Mouse (Mus musculus): ENCODE measurements around the gene Vegfa. TPM values are rescaled to one million over a fixed set of nuclear protein-coding genes. Genes with fewer than 3 reads are reported as not detected.

Gene Vegfa
- polyA plus RNA-seq, 1 experiment from 2014 or later, result 7.4 TPM

GRCm38 (mm10) chr17:46044953-46045352, 12.8 kb upstream of the Vegfa start:
- 85% methylated on average over 5 of the region's 5 CpGs for WGBS (ENCODE audit: insufficient replicate concordance)
- Histone ChIP-seq H3K9me3 (replicated peaks; ENCODE audit: control insufficient read depth, low read length) (peaks cover 6% of the 10 kb centered on the region), H3K36me3 (ENCODE audit: control insufficient read depth, insufficient read depth, low read length) (no peaks in the 10 kb centered on the region), H3K27me3 (ENCODE audit: control insufficient read depth, insufficient read depth, low read length) (no peaks in the 10 kb centered on the region), H3K9ac (ENCODE audit: low read depth, low read length) (no peak overlapping the region), H3K27ac (ENCODE audit: low read depth, low read length) (no peak overlapping the region), H3K4me1 (ENCODE audit: control insufficient read depth, insufficient read depth, low read length) (peaks cover 10% of the 10 kb centered on the region; the same call in 1 of the 2 replicates), H3K4me3 (ENCODE audit: low read depth, low read length) (no peak overlapping the region), H3K4me2 (no peak overlapping the region)
- no peak for ATAC-seq (replicated peaks; ENCODE audit: insufficient number of reproducible peaks, low FRiP score, low TSS enrichment)

DNA sequence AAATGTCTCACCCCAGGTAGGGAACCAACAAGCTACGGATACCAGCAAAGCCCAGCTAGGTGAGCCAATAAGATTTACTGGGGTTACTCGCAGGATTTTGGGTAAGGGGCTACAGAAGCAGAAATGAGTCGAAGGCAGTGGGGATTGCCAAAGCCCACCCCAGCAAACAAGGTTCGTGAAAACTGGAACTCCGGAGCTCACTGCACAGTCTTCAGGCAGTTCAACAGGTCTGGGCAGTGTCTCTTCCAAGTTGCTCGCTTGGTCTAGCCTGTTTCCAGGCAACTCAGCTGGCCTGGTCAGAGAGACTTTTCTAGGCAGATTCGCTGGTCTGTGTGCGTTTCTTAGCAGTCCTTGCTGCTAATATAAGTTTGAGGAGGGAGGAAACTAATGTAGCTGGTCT, 10.0 kb upstream of the Vegfa start:
- no peaks in the 10 kb centered on the region for H3K27me3 ChIP-seq (ENCODE audit: control insufficient read depth, insufficient read depth, low read length)
- 83% methylated on average over 8 of the region's 8 CpGs for WGBS (ENCODE audit: insufficient replicate concordance)
- no peak overlapping the region for H3K4me2 ChIP-seq
- H3K4me3 ChIP-seq (ENCODE audit: low read depth, low read length), result no peak overlapping the region
- H3K9me3 ChIP-seq (replicated peaks; ENCODE audit: control insufficient read depth, low read length), result no peaks in the 10 kb centered on the region
- no peak overlapping the region for H3K9ac ChIP-seq (ENCODE audit: low read depth, low read length)
- H3K36me3 ChIP-seq (ENCODE audit: control insufficient read depth, insufficient read depth, low read length), result no peaks in the 10 kb centered on the region
- H3K27ac ChIP-seq (ENCODE audit: low read depth, low read length), result no peak overlapping the region
- peaks cover 10% of the 10 kb centered on the region; the same call in 1 of the 2 replicates for H3K4me1 ChIP-seq (ENCODE audit: control insufficient read depth, insufficient read depth, low read length)
- no peak for ATAC-seq (replicated peaks; ENCODE audit: insufficient number of reproducible peaks, low FRiP score, low TSS enrichment)

DNA sequence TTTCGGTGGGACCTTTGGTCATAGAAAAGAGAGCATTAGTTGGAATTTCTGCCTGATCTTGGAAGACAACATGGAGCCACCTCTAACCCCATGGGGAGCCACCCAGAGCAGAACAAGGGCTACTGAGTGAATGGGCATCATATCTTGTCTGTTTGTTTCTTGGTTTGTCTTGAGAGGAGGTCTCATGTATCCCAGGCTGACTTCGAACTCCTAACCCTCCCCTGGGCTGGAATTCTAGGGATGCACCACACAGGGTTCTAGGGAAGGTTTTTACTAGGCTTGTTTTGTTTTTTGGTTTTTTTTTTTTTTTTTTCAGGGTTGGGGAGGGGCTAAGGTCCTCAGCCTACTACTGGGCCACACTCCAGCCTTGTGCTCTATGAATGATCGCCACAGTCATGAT, 9.5 kb upstream of the Vegfa start:
- Histone ChIP-seq H3K4me3 (ENCODE audit: low read depth, low read length) (no peak overlapping the region), H3K36me3 (ENCODE audit: control insufficient read depth, insufficient read depth, low read length) (no peaks in the 10 kb centered on the region), H3K4me2 (no peak overlapping the region), H3K9me3 (replicated peaks; ENCODE audit: control insufficient read depth, low read length) (no peaks in the 10 kb centered on the region), H3K9ac (ENCODE audit: low read depth, low read length) (no peak overlapping the region), H3K4me1 (ENCODE audit: control insufficient read depth, insufficient read depth, low read length) (peaks cover 10% of the 10 kb centered on the region), H3K27ac (ENCODE audit: low read depth, low read length) (no peak overlapping the region), H3K27me3 (ENCODE audit: control insufficient read depth, insufficient read depth, low read length) (no peaks in the 10 kb centered on the region)
- ATAC-seq (replicated peaks; ENCODE audit: insufficient number of reproducible peaks, low FRiP score, low TSS enrichment), result no peak
- 76% methylated on average over 3 of the region's 3 CpGs for WGBS (ENCODE audit: insufficient replicate concordance)

- no peak overlapping the region for H3K9ac ChIP-seq (ENCODE audit: low read depth, low read length)
- H3K27ac ChIP-seq (ENCODE audit: low read depth, low read length), result no peak overlapping the region
- H3K9me3 ChIP-seq (replicated peaks; ENCODE audit: control insufficient read depth, low read length), result no peaks in the 10 kb centered on the region
- H3K36me3 ChIP-seq (ENCODE audit: control insufficient read depth, insufficient read depth, low read length), result no peaks in the 10 kb centered on the region
- H3K4me2 ChIP-seq, result no peak overlapping the region
- WGBS (ENCODE audit: insufficient replicate concordance), result 60% methylated on average over 5 of the region's 5 CpGs
- H3K4me3 ChIP-seq (ENCODE audit: low read depth, low read length), result no peak overlapping the region
- H3K4me1 ChIP-seq (ENCODE audit: control insufficient read depth, insufficient read depth, low read length), result peaks cover 10% of the 10 kb centered on the region
- no peak for ATAC-seq (replicated peaks; ENCODE audit: insufficient number of reproducible peaks, low FRiP score, low TSS enrichment)
- H3K27me3 ChIP-seq (ENCODE audit: control insufficient read depth, insufficient read depth, low read length), result no peaks in the 10 kb centered on the region
These were observed 9.1 kb upstream of the Vegfa start for GRCm38 (mm10) chr17:46041223-46041622.

DNA sequence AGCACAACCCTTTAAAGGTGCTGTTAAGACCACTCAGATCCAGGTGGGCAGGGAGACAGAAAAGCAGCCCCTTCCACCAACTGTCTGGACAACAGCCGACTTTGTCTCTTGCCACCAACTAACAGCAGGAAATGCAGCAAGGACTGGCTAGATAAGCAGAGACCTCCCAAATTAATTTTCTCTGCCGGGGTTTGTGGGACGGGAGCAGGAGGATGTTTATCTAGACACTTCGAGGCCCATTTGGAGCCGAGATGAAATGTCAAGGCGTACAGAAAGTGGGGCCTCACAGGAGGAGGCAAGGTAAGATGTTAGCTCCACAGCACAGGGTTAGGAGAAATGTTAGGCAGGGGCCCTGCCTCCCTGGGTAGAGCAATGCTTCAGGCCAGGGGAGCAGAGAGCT, 8.4 kb upstream of the Vegfa start:
- peaks cover 10% of the 10 kb centered on the region for H3K4me1 ChIP-seq (ENCODE audit: control insufficient read depth, insufficient read depth, low read length)
- H3K9ac ChIP-seq (ENCODE audit: low read depth, low read length), result peak overlapping the region; percentile 22; the same call in 1 of the 2 replicates
- no peaks in the 10 kb centered on the region for H3K9me3 ChIP-seq (replicated peaks; ENCODE audit: control insufficient read depth, low read length)
- no peak for ATAC-seq (replicated peaks; ENCODE audit: insufficient number of reproducible peaks, low FRiP score, low TSS enrichment)
- no peak overlapping the region for H3K4me2 ChIP-seq
- 9% methylated on average over 6 of the region's 6 CpGs for WGBS (ENCODE audit: insufficient replicate concordance)
- H3K4me3 ChIP-seq (ENCODE audit: low read depth, low read length), result no peak overlapping the region
- H3K27ac ChIP-seq (ENCODE audit: low read depth, low read length), result no peak overlapping the region
- H3K27me3 ChIP-seq (ENCODE audit: control insufficient read depth, insufficient read depth, low read length), result no peaks in the 10 kb centered on the region
- H3K36me3 ChIP-seq (ENCODE audit: control insufficient read depth, insufficient read depth, low read length), result no peaks in the 10 kb centered on the region

- ATAC-seq (replicated peaks; ENCODE audit: insufficient number of reproducible peaks, low FRiP score, low TSS enrichment), result no peak
- Histone ChIP-seq H3K4me1 (ENCODE audit: control insufficient read depth, insufficient read depth, low read length) (peaks cover 16% of the 10 kb centered on the region), H3K27me3 (ENCODE audit: control insufficient read depth, insufficient read depth, low read length) (no peaks in the 10 kb centered on the region), H3K4me3 (ENCODE audit: low read depth, low read length) (no peak overlapping the region), H3K36me3 (ENCODE audit: control insufficient read depth, insufficient read depth, low read length) (no peaks in the 10 kb centered on the region), H3K27ac (ENCODE audit: low read depth, low read length) (no peak overlapping the region), H3K9ac (ENCODE audit: low read depth, low read length) (no peak overlapping the region), H3K9me3 (replicated peaks; ENCODE audit: control insufficient read depth, low read length) (no peaks in the 10 kb centered on the region), H3K4me2 (no peak overlapping the region)
- 33% methylated on average over 3 of the region's 3 CpGs for WGBS (ENCODE audit: insufficient replicate concordance)
These were observed 6.7 kb upstream of the Vegfa start for GRCm38 (mm10) chr17:46038906-46039305.

DNA sequence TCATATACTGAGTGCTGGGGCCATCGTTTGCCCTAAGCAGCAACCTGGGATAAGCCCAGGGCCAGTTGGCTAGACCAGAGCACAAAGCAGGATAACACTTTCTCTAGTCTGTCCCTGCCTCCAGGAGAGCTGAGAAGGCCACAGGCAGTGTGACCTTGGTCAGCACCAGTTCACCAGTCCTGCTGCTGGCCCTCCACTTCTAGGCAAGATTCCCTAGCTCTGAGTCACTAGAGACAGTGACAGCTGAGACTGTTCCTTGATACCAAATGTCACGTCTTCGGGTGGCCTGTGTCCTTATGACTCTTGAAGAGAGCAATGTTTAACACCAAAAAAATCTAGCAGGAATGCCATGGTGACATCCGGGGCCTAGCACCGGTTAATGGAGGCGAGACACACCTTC, 4.2 kb upstream of the Vegfa start:
- H3K9ac ChIP-seq (ENCODE audit: low read depth, low read length), result no peak overlapping the region
- H3K27ac ChIP-seq (ENCODE audit: low read depth, low read length), result no peak overlapping the region
- no peaks in the 10 kb centered on the region for H3K27me3 ChIP-seq (ENCODE audit: control insufficient read depth, insufficient read depth, low read length)
- H3K9me3 ChIP-seq (replicated peaks; ENCODE audit: control insufficient read depth, low read length), result no peaks in the 10 kb centered on the region
- H3K4me3 ChIP-seq (ENCODE audit: low read depth, low read length), result no peak overlapping the region
- ATAC-seq (replicated peaks; ENCODE audit: insufficient number of reproducible peaks, low FRiP score, low TSS enrichment), result no peak
- peaks cover 26% of the 10 kb centered on the region for H3K4me1 ChIP-seq (ENCODE audit: control insufficient read depth, insufficient read depth, low read length)
- WGBS (ENCODE audit: insufficient replicate concordance), result 54% methylated on average over 6 of the region's 6 CpGs
- no peaks in the 10 kb centered on the region for H3K36me3 ChIP-seq (ENCODE audit: control insufficient read depth, insufficient read depth, low read length)
- H3K4me2 ChIP-seq, result no peak overlapping the region

GRCm38 (mm10) chr17:46034110-46034509, 1.9 kb upstream of the Vegfa start:
- Histone ChIP-seq H3K27ac (ENCODE audit: low read depth, low read length) (no peak overlapping the region), H3K4me1 (ENCODE audit: control insufficient read depth, insufficient read depth, low read length) (peaks cover 21% of the 10 kb centered on the region), H3K36me3 (ENCODE audit: control insufficient read depth, insufficient read depth, low read length) (no peaks in the 10 kb centered on the region), H3K9me3 (replicated peaks; ENCODE audit: control insufficient read depth, low read length) (no peaks in the 10 kb centered on the region), H3K9ac (ENCODE audit: low read depth, low read length) (no peak overlapping the region), H3K4me3 (ENCODE audit: low read depth, low read length) (no peak overlapping the region), H3K27me3 (ENCODE audit: control insufficient read depth, insufficient read depth, low read length) (no peaks in the 10 kb centered on the region), H3K4me2 (no peak overlapping the region; the same call in 1 of the 2 replicates)
- 31% methylated on average over 6 of the region's 6 CpGs for WGBS (ENCODE audit: insufficient replicate concordance)
- ATAC-seq (replicated peaks; ENCODE audit: insufficient number of reproducible peaks, low FRiP score, low TSS enrichment), result no peak

DNA sequence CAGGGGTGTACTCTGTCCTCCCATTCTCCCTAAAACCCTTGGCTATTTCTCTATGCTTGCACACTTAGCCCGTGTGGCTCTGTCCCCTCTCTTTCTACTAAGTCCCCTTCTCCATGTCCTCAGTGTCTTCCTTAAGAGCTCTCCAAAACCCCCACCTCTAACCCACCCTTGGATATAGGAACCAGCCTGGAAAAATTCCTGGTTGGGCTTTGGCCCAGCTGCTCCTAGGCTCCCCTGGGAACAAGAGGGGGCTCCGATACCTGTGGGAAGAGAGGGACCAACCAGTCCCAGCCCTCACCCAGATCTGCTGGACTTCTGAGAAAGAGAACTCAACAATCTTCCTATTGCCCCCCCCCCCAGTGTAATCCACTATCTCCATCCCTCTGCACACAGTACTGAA, 1.4 kb upstream of the Vegfa start:
- no peak overlapping the region for H3K27ac ChIP-seq (ENCODE audit: low read depth, low read length)
- H3K4me1 ChIP-seq (ENCODE audit: control insufficient read depth, insufficient read depth, low read length), result peaks cover 26% of the 10 kb centered on the region
- H3K27me3 ChIP-seq (ENCODE audit: control insufficient read depth, insufficient read depth, low read length), result no peaks in the 10 kb centered on the region
- peak overlapping the region; percentile 68 for H3K4me2 ChIP-seq
- no peaks in the 10 kb centered on the region for H3K9me3 ChIP-seq (replicated peaks; ENCODE audit: control insufficient read depth, low read length)
- no peak for ATAC-seq (replicated peaks; ENCODE audit: insufficient number of reproducible peaks, low FRiP score, low TSS enrichment)
- no peak overlapping the region for H3K9ac ChIP-seq (ENCODE audit: low read depth, low read length)
- H3K4me3 ChIP-seq (ENCODE audit: low read depth, low read length), result no peak overlapping the region; the same call in 1 of the 2 replicates
- WGBS (ENCODE audit: insufficient replicate concordance), result 18% methylated on average over 2 of the region's 2 CpGs
- no peaks in the 10 kb centered on the region for H3K36me3 ChIP-seq (ENCODE audit: control insufficient read depth, insufficient read depth, low read length)

Data from heart, embryonic 11.5 days (tissue).